Mouse (Mus musculus) cerebellum, adult 11 months (tissue): Measurements from ENCODE around the gene Aqp7.
A peak's percentile ranks its signal among the peaks of the same experiment; 100 is the strongest.
"Not testable (repeated sequence)": the region's sequence is repeated elsewhere in the genome, so short reads cannot be mapped to it uniquely, and the experiment has no call there.

ENCODE experiments used
- DNase-seq: peaks from one replicate; pipeline ENCODE4 v3.0.0; 2022

Aqp7 gene

GRCm38 (mm10) chr4:41047524-41048271, at the start of gene Aqp7:
Gene Aqp7, minus strand, starts transcription at chr4:41048139.
- no peak for DNase-seq

GRCm38 (mm10) chr4:41097381-41097780, 49.4 kb upstream of the Aqp7 start:
- no peak for DNase-seq

GRCm38 (mm10) chr4:41096794-41097193, 48.9 kb upstream of the Aqp7 start:
- no peak for DNase-seq

GRCm38 (mm10) chr4:41096169-41096568, 48.2 kb upstream of the Aqp7 start:
- no peak for DNase-seq

- DNase-seq, result no peak
Observed at GRCm38 (mm10) chr4:41094361-41094760, 46.4 kb upstream of the Aqp7 start.

GRCm38 (mm10) chr4:41092958-41093357, 45.0 kb upstream of the Aqp7 start:
- no peak for DNase-seq

GRCm38 (mm10) chr4:41091391-41091790, 43.5 kb upstream of the Aqp7 start:
- no peak for DNase-seq

GRCm38 (mm10) chr4:41089705-41090104, 41.8 kb upstream of the Aqp7 start:
- DNase-seq, result no peak

GRCm38 (mm10) chr4:41089189-41089588, 41.2 kb upstream of the Aqp7 start:
- DNase-seq, result no peak

GRCm38 (mm10) chr4:41087459-41088298, 39.7 kb upstream of the Aqp7 start:
- no peak for DNase-seq

GRCm38 (mm10) chr4:41086947-41087346, 39.0 kb upstream of the Aqp7 start:
- no peak for DNase-seq

- no peak for DNase-seq
Observed at GRCm38 (mm10) chr4:41084819-41085218, 36.9 kb upstream of the Aqp7 start.

- DNase-seq, result not testable (repeated sequence)
Observed at GRCm38 (mm10) chr4:41082803-41083202, 34.9 kb upstream of the Aqp7 start.

- DNase-seq, result no peak
Observed at GRCm38 (mm10) chr4:41081733-41082132, 33.8 kb upstream of the Aqp7 start.

GRCm38 (mm10) chr4:41078726-41079125, 30.8 kb upstream of the Aqp7 start:
- no peak for DNase-seq

GRCm38 (mm10) chr4:41074461-41074860, 26.5 kb upstream of the Aqp7 start:
- no peak for DNase-seq

GRCm38 (mm10) chr4:41073008-41073817, 25.3 kb upstream of the Aqp7 start:
- no peak for DNase-seq

- peak; percentile 27 for DNase-seq
Observed at GRCm38 (mm10) chr4:41071500-41072429, 23.8 kb upstream of the Aqp7 start.

GRCm38 (mm10) chr4:41065196-41065595, 17.3 kb upstream of the Aqp7 start:
- DNase-seq, result no peak

GRCm38 (mm10) chr4:41063894-41064673, 16.1 kb upstream of the Aqp7 start:
- DNase-seq, result no peak

GRCm38 (mm10) chr4:41063351-41063750, 15.4 kb upstream of the Aqp7 start:
- no peak for DNase-seq
